Mouse (Mus musculus) brain, embryonic 14.5 days (tissue): Measurements from ENCODE around the gene Ptprk.

Experiments used
- CTCF ChIP-seq: fragments of 200-500 bp; IDR thresholded peaks from 2 replicates; pipeline ENCODE4 v1.5.1; 2012; ENCODE audit warnings: inconsistent platforms, mild to moderate bottlenecking, moderate library complexity, borderline replicate concordance; ENCODE audit not compliant: insufficient read depth, insufficient read length; ENCODE audit errors: extremely low read depth
- POLR2A ChIP-seq: fragments of 200-500 bp; IDR thresholded peaks from 2 replicates; pipeline ENCODE4 v1.6.1; 2012; ENCODE audit warnings: mild to moderate bottlenecking, inconsistent platforms, borderline replicate concordance; ENCODE audit not compliant: poor library complexity, insufficient read depth, insufficient read length, severe bottlenecking; ENCODE audit errors: extremely low read depth

DNA sequence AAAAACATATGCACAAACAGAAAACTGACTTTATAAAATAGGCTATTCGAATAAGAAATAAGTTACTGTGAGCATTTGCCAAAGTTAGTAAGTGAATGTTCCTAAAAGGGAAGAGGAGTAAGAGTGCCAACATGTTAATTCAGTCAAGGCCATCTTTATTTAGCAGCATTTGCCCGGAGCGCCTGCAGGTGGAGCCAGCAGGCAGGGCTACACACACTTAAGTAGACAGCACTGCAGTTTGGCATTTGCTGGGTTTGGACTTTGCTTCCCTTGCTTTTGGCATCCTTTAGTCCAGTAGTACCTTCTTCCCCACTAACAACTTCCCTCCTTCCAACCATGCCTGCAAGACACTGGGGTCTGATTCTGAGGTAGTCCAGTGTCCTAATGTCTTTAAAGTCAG is 411.0 kb downstream of the Ptprk start:
- TF ChIP-seq CTCF (peak; percentile 78), POLR2A (no peak)
